Mouse (Mus musculus) cerebellum, adult 8-10 months (tissue): Measurements from ENCODE around the gene Trmt11.
"Not testable (repeated sequence)": the region's sequence is repeated elsewhere in the genome, so short reads cannot be mapped to it uniquely, and the experiment has no call there.

Experiments
- DNase-seq: peaks from one replicate; pipeline ENCODE4 v3.0.0; 2022

Gene Trmt11

DNA sequence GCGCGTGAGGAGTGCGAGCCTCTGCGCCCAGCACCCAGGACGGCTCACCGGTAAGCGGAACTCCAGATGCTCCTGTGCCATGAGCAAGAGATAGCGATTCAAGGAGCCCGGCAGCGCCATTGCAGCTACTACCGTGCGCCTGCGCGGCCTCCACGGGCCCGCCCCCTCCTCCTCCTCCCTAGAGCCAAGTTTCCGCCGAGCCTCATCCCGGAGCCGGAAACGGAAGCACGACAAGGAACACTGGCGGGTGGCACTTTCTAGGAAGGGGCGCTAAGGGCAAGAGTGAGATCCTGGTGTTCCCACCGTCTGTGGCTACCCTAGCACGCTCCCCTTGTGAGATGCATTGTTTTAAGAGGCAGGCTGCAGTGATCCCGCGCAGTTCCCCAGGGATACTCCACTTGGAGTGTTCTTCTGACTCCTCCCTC is at the start of gene Trmt11:
Gene Trmt11 (minus strand): TSS at position 208 of the 425 bp plus-strand sequence.
- peak; percentile 88 for DNase-seq

GRCm38 (mm10) chr10:30647681-30648080 is 47.1 kb upstream of the Trmt11 start:
- no peak for DNase-seq

DNA sequence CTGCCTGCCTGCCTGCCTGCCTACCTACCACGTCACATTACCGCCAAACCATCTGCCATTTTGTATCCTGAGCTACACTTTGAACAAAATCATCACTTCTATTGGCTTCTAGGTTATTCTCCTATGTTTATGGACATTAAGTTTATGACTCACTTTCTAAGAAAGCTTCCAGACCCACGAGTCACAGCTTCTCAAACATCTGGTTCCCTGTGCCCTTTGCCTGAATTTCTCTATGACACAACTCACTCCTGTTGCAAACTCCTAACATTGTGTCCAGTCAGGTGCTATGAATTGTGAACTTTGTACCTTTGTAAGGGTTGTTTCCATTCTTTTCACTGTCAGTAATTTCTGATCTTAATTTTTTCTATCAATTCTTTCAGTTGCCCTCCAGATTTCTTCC is 37.7 kb upstream of the Trmt11 start:
- no peak for DNase-seq

GRCm38 (mm10) chr10:30636474-30637154 is 36.1 kb upstream of the Trmt11 start:
- not testable (repeated sequence) for DNase-seq

DNA sequence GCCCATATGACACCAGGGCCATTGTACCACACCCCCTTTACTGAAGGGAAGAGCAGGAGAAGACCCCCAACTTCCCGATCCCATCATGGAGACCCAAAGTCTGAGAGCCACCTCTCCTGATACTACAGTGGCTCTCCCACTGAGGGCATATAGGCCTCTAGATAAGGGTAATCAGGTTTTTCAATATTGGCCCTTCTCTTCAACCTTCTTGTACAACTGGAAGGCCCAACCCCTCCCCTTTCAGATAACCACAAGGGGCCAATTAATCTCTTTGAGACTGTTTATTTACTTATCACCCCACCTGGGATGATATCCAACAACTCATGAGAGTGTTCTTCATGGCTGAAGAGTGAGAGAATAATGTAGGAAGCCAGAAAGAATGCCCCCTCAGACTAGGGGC is 32.2 kb upstream of the Trmt11 start:
- no peak for DNase-seq

- no peak for DNase-seq
These were observed 29.4 kb upstream of the Trmt11 start for GRCm38 (mm10) chr10:30629977-30630376.

GRCm38 (mm10) chr10:30629513-30629912 is 29.0 kb upstream of the Trmt11 start, which contains the start of gene Hint3:
TSS of gene Hint3 (minus strand) at chr10:30629632.
- no peak for DNase-seq

DNA sequence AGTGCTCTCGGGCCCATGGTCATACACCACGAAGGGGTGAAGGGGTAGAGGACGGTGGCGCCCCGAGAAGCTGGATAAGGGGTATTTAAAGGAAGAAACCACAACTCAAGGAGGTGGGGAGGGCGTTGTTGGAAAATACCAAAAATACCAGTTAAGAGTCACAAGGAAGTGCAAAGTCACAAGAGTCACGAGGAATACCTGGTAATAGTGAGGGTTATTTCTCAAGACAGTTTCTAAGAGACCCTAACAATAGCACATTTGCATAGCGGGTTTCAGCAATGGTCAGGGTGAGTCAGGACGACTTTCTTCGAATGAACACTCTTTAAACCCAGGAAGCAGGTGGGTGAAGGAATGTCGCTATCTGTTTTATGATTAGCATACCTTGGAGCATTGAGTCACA is 27.9 kb upstream of the Trmt11 start:
- DNase-seq: not testable (repeated sequence)

DNA sequence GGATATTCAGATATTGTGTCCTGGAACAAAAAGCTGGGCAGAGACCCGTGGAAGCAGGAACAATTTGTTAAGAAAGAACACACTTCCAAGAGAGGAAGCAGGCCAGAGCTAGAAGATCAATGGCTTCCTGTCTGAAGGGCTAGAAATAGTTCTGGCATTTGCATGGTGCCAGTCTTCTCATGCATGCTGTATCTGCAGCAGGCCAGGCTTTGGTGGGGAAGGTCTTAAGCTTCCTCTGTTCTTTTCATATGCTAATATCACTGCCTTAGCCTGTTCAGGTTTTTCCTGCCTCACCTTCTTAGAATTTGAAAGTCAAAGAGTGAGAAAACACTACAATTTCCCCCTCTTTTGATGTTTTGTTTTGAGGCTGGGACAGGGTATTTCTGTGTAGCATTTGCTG is 27.0 kb upstream of the Trmt11 start:
- no peak for DNase-seq

- DNase-seq: no peak
These were observed 23.8 kb upstream of the Trmt11 start for GRCm38 (mm10) chr10:30624161-30625019.

- DNase-seq: no peak
These were observed 22.4 kb upstream of the Trmt11 start for GRCm38 (mm10) chr10:30622928-30623327.

DNA sequence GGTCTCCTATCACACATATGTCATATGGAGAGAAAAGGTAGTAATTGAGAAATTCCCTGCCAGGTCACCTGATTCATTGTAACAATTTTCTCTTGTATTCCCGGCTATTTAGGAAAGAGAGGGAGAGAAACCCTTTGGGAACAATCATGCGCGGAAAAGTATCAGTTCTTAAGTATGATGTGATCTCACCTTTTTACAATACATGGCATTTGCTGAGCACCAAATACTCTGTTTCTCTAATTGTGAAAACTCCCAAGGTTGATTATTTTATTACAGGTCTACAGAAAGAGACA is 18.3 kb upstream of the Trmt11 start:
- no peak for DNase-seq

GRCm38 (mm10) chr10:30618091-30618917 is 17.8 kb upstream of the Trmt11 start:
- DNase-seq: peak; percentile 98

DNA sequence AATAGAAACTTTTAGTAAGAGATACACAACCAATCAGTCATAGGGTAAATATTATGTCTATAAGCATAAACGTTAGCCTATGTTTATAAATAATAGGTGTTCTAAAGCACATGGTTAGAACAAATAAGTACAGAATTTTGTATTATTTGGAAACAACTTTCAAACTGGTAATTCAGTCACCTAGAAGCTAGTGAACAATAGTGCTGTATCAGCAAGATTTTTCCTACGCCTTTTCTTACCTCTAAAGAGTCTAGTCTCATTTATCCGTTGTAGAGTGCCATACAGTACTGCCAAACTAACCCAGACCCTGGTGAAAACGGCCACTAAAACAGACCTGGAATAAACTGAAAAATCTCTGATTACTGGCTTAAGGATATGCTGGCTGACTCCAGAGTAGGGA is 12.5 kb upstream of the Trmt11 start:
- no peak for DNase-seq

DNA sequence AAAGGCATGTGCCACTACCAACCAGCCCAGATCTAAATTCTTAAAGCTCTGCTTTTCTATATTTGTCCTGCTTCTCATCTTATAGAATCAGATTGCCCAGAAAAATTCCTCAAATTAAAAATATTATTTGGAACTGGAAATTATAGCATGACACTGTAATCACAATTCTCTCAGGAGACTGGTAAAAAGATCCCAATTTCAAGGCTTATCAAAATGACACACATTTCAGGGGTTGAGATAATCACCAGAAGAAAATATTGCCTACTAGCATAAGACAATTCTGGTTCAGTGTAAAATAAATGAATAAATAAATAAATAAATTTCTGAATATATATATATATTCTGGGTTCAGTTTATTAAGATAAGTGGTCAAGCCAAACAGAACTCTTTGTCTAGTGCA is 9.1 kb upstream of the Trmt11 start:
- DNase-seq: no peak

GRCm38 (mm10) chr10:30608109-30608508 is 7.6 kb upstream of the Trmt11 start:
- no peak for DNase-seq

GRCm38 (mm10) chr10:30600094-30600534 is 435 bp downstream of the Trmt11 start:
- DNase-seq: peak; percentile 38

DNA sequence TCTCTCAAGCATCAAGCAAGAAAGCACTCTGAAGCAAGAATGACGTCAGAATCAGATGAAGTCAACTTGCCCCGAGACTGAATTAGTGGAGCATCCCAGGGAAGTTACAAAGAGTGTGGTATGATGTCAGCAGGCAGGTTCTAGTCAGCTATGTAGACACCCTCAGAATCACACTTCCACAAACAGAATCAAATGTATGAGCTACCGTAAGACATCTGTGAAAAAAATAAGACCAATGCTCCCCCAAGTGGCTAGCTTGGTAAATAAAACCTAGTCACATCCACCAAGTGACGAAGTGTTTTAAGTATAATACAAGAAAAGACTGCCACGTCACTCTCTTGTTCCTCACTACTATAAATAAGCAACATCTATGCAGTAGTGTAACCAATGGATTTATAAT is 13.5 kb downstream of the Trmt11 start:
- no peak for DNase-seq

GRCm38 (mm10) chr10:30585691-30586090 is 14.9 kb downstream of the Trmt11 start:
- no peak for DNase-seq

DNA sequence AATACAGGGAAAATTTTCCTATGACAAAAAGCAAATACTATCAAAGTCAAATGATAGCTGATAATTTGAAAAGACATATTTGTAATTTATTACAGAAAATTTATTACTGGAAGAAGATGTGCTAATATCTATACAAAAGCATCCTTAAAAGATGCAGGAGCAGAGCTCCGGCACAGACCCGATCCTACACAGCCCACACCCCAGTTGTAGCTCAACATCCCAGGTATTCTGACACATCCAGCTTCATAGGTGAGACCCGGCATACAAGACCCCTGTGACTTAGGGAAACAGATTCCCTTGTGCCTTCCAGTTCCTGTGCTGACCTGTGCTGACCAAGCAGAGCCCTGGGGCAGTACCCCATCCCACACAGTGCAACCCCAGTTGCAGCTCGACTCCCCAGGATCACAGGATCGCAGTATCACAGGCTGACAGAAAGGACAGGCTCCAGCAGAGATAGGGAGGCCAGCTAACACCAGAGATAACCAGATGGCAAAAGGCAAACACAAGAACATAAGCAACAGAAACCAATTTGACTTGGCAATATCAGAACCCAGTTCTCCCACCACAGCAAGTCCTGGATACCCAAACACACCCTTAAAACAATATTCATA is 22.8 kb downstream of the Trmt11 start:
- no peak for DNase-seq

DNA sequence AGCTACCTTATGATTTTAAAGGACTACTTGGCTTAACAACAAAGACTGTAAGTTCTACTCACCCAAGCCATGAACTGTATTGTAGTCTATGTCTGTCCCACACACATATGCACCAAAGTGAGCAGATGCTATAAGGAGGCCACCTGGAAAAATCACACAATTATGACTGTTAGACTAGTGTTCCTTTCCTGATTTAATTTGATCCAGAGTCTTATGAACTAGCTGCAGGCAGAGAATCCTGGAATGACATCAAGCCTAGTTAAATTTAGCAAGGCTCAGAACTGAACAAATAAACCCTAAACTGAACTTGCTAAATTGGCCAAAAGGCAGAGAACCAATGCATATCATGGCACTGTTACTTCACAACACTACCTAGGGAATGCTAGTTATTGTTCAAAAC is 34.2 kb downstream of the Trmt11 start:
- DNase-seq: no peak

GRCm38 (mm10) chr10:30564651-30565050 is 35.9 kb downstream of the Trmt11 start:
- DNase-seq: no peak
